Mouse (Mus musculus): Measurements from ENCODE around the gene D930007J09Rik.

Gene D930007J09Rik

DNA sequence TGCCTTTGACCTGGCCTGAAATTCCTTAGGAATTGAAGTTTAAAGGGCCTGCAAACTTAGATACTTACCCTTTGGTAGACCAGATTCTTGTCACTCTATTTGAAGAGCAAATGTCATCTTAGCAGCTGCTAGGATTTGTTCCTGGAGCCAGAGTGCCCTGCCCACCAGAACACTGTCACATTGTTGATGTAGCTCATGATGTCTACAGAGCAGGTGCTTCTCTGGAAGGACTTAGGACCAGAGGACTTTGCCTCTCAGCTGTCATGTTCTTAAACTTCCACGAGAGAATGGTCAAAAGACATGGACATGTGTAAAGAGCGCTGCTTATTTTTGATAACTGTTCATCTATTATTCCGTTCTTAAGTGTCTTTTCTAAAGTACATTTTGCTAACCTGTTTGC lies 16.6 kb upstream of the D930007J09Rik start:
- DNase-seq, result no peak

DNA sequence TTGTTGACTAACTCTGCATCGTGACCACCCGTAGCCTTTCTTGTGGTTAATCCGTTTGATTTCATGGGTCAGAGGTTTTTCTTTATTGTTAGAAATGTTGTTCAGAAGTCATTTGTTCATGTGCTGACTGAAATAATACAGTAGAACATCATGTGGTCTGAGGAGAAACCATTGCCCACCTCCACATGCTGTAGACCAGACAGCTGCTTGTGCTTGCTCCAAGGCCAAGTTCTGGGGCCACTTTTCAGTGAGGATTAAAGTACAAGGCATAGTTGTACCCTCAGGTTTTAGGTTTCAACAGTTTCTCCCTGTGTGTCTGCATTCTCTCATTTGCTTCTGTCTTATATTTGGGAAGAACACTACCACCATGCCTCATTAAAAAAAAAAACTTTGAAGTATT lies 5.0 kb upstream of the D930007J09Rik start:
- no peak for DNase-seq

DNA sequence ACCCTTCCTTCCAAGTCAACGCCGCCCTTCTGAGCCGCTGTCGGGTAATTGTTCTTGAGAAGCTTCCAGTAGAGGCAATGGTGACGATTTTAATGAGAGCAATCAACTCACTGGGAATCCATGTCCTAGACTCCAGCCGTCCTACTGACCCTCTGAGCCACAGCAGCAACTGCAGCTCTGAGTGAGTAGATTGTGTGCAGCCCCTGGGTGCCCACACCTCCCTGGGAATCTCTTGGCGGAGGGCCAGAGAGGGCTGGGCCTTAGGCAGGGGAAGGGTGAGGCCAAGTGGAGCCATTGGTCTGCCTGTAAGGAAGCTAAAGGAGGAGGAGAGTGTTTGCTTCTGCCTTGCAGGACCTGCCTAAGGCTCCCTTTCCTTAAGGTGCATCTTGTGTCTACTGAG lies 4.2 kb upstream of the D930007J09Rik start:
- DNase-seq, result no peak

DNA sequence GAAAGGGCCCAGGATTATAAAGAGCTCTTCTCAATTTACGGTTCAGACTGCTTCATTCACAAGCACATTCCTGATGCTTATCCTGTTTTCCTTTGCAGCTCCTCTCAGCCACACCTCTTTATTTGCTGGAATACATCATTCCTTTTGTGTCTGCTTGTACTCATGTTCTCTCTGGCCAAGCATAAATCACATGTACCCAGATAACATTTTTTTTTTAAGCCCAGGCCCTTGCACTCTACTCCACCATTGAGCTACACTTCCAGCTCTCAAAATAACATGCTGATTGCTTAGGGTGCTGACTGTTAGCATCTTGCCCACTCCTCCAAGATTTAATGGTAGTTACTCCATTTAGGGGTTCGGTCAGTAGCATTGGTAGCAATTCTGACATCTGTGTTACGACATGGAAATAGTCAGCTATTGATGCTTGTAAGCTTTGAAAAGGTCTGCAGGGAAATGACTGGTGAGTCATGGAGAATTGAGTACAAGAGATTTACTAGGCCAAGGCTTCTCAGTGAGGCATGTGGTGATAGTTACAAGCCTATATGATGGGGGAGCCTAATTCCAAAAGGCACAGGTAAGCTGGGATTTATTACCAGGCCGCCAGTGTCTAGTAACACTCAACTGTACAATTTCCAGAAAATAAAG lies 1.2 kb upstream of the D930007J09Rik start:
- no peak for DNase-seq

DNA sequence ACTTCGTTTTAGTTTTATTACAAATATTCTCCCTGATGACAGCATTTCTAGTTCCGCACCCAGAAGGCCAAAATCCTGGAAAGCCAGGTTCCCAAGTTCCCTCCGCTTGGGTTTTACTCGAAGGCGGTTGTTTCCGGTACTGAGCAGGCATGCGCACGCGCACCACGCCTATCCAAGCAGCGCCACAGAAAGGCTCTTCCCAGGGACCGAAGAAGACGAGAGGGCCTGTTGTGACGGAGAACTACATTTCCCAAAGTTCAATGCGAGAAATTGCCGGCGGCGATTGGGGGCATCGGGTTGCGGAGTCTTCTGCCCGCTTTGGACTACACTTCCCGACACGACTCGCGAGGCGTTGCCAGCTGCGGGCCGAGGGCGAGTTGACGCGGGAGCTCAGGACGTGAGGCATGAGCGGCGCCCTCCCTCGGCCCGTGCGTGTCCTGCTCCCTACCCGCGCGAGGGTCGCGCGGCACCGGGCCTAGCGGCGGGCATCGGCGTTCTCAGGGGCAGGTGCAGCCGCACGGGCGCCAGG lies 892 bp downstream of the D930007J09Rik start, which contains the start of gene Wrnip1:
Gene Wrnip1 (plus strand): TSS at position 346 of the 529 bp plus-strand sequence.
- peak; percentile 95 for DNase-seq

DNA sequence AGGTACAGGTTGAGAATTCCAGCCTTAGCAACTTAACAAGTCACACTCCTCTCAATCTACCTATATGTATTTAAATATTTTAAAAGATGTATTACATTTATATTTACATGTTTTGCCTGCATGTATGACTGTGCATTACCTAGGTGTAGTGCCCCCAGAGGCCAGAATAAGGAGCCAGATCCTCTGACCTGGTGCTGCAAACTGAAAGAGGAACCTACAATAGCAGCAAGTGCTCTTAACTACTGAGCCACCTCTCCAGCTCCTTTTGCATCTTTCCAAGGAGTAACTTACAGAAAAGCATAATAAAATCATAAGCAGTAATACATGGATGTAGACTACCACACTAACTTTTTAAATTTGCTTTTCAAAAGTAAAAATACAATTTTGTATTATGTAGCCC lies 1.8 kb downstream of the D930007J09Rik start:
- peak; percentile 54 for DNase-seq

DNA sequence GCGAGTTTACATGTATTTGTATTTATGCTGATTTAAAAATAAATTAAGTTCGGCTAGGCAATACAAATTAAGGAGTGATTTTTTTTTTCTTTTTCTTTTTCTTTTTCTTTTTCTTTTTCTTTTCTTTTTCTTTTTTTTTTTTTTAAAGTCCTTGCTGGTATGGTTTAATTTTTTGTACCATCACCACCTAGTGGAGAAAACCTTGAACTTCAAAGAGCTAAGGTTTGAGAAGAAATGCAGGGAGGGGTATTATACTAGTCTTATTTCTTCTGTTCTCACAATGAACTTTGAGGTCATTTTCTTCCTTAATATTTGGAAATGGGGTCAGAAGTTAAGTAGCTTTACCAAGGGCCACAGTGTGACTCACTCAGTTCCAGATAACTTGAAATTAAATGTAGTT lies 3.5 kb downstream of the D930007J09Rik start:
- no peak for DNase-seq

DNA sequence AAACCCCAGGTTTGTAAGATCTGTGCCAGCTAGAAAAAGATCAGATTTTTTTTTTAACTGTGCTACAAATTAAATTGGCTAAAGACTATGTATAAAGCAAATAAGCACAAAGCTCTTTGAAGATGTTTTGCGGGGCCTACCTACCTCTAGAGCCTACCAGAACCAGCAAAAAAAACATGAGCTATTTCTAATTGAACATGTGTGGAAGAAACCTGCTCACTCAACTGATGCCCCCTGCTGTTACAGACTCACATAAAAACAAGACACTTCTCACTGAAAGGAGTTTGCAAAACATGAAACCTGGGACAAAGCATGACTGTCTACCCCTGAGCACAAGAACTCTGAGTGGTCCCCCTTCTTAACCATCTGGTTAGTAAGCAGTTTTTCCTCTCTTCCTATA lies 5.6 kb downstream of the D930007J09Rik start:
- DNase-seq, result no peak

DNA sequence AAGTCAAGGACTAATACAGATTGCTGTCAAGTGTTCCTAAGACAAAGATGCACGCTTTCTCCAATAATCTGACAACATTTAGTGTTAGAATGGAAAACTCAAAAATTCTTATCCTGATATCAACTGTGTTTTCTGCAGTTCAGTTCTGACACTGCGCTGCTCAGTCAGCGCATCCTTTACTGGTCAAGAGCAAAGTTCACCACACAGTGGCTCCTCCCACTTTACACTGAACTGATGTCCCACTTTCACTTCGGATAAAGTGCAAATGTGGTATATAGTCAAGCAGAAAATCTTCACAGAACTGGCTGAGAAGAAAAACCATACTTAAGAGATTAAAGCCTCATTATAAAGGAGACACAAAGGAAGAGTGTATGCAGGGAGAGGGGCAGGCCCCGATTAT lies 7.5 kb downstream of the D930007J09Rik start:
- DNase-seq, result no peak

DNA sequence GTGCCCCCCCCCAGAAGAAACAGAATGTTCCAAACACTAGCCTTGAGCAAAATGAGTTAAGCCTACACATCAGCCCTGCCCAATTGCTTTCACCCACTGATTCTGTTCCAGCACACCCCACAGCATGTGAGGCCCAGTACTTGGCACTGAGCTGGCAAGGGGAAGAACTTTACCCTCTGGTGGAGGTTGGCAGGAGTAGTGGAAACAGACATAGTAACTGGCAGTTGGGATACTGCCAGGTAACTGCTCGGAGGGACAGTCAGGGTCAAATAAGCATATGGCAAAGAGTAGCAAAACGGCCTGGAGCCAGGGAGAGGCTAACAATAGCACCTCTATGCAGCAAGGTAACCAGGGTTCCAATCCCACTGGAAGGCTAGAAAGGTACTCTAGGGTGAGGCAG lies 8.0 kb downstream of the D930007J09Rik start:
- no peak for DNase-seq

DNA sequence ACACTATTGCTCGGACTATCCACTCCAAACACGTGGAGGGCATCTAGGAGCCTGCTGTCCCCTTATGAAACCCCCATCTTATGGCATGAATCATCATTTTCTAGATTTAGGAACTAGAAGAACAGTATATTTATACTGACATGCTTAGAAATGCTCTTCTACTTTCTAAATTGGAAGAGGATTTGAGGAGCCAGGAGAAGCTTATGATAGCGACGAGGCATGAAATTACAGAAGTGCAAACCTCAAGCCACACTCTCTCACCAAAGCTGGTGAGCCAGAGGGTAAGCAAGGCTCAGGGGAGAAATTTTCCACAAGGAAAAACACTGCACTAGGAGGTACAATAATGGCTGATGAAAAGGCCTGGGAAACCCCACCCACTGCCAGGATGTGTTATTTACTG lies 12.9 kb downstream of the D930007J09Rik start:
- no peak for DNase-seq

DNA sequence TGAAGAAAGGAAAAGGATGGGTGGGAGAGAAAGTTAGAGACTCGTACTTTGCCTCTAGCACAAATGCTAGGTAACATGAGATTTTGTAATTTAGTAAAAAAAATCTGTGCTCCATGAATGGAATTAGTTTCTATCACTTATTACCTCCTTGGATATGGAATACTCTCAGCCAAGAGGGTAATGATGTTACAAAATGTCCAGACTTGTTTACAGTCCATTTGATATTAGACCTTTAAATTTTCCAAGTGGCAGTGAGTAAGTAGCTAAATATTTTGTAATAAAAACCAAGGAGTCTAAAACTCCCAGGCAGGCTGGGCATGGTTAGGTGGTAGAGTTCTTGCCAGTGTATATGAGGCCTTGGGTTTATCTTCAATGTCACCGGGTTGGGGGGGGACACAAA lies 15.1 kb downstream of the D930007J09Rik start:
- DNase-seq, result no peak

DNA sequence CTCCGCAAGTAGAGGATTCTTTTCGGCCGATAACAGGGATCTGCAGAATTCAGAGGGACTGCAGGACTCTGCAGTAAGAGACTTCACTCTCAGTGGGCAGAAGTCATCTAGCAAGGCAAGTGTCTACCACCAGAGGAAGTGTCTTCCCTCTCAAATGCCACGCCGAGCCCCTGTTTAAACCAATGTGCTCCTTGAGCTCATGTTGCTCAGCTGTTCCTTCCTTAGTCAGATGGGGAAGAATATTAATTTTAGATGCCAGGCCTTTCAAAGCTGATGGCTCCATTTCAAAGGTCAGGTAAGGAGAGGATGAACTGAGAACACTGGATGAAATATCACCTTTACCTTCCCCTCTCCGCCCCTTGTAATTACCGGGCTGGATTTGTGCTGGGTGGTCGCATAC lies 18.8 kb downstream of the D930007J09Rik start, which contains the start of gene Mylk4:
Gene Mylk4 (minus strand): TSS at position 139 of the 400 bp plus-strand sequence.
- no peak for DNase-seq

DNA sequence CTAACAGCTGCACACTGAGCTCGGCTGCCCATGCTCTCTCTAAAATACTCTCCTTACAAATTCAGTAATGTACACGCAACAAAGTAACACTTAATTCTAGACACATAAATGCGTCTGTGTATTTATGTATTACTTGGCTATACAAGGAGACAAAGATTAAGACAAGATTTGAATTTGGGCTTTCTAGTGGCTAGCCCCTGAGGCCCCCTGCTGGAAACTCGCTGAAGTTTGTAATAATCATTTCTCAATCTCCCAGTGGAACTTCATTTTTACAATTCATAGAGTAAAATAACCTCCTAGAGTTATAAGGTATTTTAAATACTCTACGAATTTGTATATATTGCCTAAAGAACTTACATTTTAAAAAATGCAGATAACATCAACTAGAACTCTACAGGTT lies 19.6 kb downstream of the D930007J09Rik start:
- DNase-seq, result no peak

DNA sequence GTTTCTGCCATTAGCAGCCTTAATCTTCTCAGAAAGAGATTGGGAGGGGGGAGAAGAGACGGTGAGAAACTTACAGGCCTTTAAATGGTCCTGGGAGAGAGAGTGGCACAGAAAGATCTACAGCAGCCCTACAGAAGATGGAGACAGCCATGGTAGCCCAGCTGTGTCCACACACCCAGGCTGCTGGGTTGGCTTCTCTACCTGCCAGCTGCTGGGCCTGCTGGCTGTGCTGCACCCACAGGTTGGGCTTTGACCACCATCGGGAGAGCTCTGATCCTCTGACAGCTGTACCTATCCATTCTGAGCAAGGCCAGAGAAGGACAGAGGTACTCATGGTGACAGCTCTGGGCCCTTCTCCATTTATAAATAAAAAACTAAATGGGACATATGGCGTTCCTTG lies 23.8 kb downstream of the D930007J09Rik start:
- DNase-seq, result no peak

DNA sequence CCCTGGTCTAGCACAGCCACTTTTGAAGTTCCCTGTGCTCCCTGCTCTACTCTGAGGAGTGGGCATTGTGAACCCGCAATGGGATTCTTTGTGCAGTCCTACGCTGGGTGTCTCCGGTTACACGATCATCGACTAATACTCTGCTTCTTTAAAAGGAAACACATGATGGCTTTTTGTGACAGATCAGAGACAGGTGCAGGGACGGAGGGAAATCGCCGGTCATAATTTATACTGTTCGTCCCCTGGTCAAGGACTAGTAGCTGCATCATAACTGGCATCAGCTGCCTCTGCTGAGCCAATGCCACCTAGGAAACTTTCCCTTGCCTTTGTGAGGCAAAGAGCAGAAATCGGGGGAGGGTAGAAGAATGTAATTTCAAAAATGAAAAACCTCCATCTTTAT lies 26.3 kb downstream of the D930007J09Rik start:
- no peak for DNase-seq

DNA sequence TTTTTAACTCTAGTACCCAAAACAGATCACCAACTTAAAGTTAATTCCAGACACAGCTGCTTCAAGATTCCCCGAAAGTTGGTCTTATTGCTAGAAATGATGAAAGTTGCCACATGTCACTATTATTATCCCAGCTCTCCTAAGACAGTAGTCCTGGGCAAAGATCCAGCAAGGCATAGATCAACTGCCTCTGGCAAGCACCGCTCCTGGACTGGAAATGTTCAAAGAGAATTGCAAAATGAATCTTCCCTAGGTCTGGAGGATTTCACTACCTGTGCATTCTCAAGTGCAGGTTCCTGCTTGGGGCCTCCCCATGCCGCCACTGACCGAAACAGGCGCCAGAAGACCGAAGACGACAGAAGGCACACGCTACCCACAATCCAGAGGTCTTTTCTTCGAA lies 26.8 kb downstream of the D930007J09Rik start:
- no peak for DNase-seq

DNA sequence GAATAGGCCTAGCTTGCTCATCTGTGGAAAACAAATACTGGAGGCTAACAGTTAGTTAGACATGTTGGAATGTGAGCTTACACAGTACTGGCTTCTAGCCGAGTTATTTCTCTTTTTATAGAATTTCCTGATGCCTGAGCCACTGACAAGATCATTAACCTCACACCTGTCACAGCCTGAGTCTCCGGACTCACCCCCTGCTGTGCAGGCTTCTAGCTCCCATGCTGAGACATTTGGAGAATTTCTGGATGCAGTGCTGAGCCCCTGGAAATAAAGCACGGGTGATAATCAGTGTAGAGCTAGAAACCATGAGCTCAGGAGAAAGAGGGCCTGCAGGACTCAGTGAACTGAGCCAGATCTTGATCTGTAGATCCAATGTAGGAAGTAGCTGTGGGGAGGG lies 32.7 kb downstream of the D930007J09Rik start:
- DNase-seq, result no peak

DNA sequence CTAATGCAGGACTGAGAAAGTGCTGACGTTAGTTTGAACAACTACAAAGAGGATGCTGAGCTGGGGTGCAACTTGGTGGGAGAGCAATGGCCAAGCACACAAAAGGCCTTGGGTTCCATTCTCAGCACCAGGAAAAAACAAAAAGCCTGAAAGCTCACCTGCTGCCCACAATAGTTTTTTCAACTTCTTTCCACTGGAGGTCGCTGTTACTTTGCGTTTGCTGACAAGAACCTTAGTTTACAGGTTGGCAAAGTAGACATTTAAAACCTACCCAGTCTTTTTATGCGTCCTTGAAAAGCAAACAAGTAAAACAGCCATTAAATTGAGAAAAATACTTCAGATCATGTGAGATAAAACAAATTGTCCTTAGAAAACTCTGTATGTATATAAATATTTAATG lies 34.5 kb downstream of the D930007J09Rik start:
- peak; percentile 59 for DNase-seq

DNA sequence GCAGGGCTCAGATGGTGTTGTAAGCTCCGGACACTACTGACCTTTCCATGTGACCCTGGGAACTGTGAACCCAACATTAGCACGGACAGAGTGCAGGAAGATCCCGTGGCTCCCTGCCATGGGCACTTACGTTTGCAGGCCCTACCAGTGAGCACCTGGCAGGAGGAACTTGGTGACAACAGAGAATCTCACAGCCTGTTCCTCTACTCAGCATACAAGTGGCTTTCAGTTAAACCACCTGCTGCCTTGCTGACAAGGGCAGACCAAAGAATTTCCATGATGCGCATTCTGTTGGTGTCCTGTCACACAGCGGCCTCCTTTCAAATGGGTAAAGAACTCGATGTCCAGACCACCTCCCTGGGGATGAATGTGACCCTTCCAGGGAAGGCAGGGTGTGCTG lies 38.2 kb downstream of the D930007J09Rik start:
- peak; percentile 18 for DNase-seq

DNA sequence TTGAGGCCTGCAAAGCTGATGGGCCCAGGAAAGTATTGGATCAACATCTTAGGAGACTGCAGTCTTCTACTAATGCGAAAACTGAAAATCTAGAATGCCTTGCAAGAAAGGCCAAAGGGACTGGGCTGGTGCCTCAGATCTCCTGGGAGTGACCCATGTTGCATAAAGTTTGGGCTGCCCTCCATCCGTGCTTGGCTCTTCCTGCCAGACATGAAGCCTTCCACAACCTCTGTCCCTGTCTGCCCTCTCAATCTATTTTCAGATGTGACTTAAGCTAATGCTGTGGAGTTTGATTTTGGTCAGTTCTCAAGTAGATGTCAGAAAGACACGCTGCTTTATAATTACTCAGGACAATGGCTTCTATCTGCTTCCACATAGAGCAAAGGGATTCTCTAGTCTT lies 39.5 kb downstream of the D930007J09Rik start:
- DNase-seq, result no peak

DNA sequence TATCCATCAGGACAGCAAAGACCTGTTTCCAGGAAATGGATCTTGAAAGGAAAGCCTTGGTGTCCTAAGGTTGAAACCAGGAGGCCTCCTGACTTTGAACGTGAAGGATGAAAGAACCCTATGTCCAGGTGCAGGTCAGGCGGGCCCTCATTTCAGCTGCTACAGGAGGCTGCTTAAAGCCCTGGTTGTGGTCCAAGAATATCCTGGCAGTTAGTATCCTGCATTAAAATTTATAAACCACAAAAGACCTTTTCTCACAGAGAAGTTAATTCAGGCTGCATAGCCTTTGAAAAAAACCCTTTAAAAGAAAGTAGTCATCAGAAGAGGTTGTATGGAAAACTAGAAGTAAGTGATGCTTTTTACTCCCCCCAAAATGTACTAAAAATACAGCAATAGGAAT lies 41.9 kb downstream of the D930007J09Rik start:
- no peak for DNase-seq

DNA sequence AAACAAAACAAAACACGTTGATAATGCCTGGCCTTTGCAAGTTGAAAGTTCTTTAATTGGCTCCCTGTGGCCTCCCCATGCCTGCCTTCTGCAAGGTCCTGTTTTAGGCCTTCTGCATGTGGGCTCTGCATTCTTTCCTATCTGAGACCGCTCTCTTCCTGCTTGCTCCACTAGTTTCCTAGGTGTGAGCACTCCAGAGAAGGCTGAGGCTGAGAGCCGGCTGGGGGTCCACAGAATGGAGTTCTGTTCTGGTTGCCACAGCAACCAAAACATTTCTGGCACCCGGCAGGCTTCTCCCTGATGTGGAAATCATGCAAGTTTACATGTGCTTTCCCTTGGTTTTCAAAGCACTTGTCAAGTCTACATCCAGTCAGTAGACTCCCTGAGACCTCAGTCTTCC lies 43.6 kb downstream of the D930007J09Rik start:
- no peak for DNase-seq
